Mouse (Mus musculus) CH12.LX (cell line): ENCODE results near the gene Lsm2. TPM values are rescaled to one million over a fixed set of nuclear protein-coding genes. Genes with fewer than 3 reads are reported as not detected.

ENCODE experiments used
- DNase-seq: peaks from one replicate; pipeline ENCODE4 v3.0.0-alpha.2; 2013; ENCODE audit errors: extremely low read depth
- H3K27ac ChIP-seq: 2 replicates; pipeline ENCODE4 v1.5.1; 2012; ENCODE audit warnings: low read depth, mild to moderate bottlenecking, control low read depth, moderate library complexity; ENCODE audit not compliant: insufficient read depth
- H3K27me3 ChIP-seq: replicated peaks from 2 replicates; pipeline ENCODE3; 2012; ENCODE audit warnings: inconsistent platforms
- H3K36me3 ChIP-seq, 2 experiments: replicated peaks in 1 of 2; 2 replicates each; pipeline versions ENCODE3 to v1.6.1; 2012; ENCODE audit warnings: inconsistent platforms in 1 of 2, low read length in 1 of 2, mild to moderate bottlenecking in 1 of 2, mixed read lengths in 1 of 2, moderate library complexity in 1 of 2; ENCODE audit not compliant: control insufficient read depth in 1 of 2, insufficient read depth in 1 of 2
- H3K4me1 ChIP-seq, 2 experiments: 2 replicates each; pipeline ENCODE4 v1.6.1; 2012; ENCODE audit warnings: inconsistent platforms in 1 of 2, moderate library complexity in 1 of 2; ENCODE audit not compliant: insufficient read depth in 2 of 2, control insufficient read depth in 1 of 2
- H3K4me2 ChIP-seq: 2 replicates; pipeline ENCODE4 v1.6.1; 2012; ENCODE audit warnings: low read depth, mild to moderate bottlenecking, control low read depth; ENCODE audit not compliant: poor library complexity, insufficient read depth, severe bottlenecking
- H3K4me3 ChIP-seq, 3 experiments: fragments of 150-350 bp in 1 of 3; sonication (generic) in 1 of 3; replicated peaks in 1 of 3; 2 replicates each; pipeline versions ENCODE3 to v1.5.1; 2011 to 2012; ENCODE audit warnings: low read depth in 2 of 3, low read length in 2 of 3, mild to moderate bottlenecking in 2 of 3, moderate library complexity in 2 of 3, control low read depth in 1 of 3, improper control_type of control experiment in 1 of 3, inconsistent platforms in 1 of 3, mixed read lengths in 1 of 3; ENCODE audit not compliant: poor library complexity in 1 of 3
- H3K79me2 ChIP-seq: replicated peaks from 2 replicates; pipeline ENCODE4 v1.6.1; 2012; ENCODE audit warnings: mild to moderate bottlenecking, moderate library complexity; ENCODE audit not compliant: control insufficient read depth, poor library complexity, insufficient read depth, severe bottlenecking; ENCODE audit errors: extremely low read depth
- H3K9ac ChIP-seq: 2 replicates; pipeline ENCODE4 v1.6.1; 2012; ENCODE audit warnings: low read depth, mild to moderate bottlenecking, control low read depth, moderate library complexity; ENCODE audit not compliant: insufficient read depth
- H3K9me3 ChIP-seq: replicated peaks from 2 replicates; pipeline ENCODE3; 2012; ENCODE audit warnings: low read length, inconsistent platforms, mixed read lengths
- BHLHE40 ChIP-seq: IDR thresholded peaks from 2 replicates; pipeline ENCODE4 v1.6.1; 2011; ENCODE audit warnings: mild to moderate bottlenecking, low read depth, low read length, improper control_type of control experiment
- CHD2 ChIP-seq: IDR thresholded peaks from 2 replicates; pipeline ENCODE4 v1.6.1; 2011; ENCODE audit warnings: low read length, improper control_type of control experiment
- E2F4 ChIP-seq: IDR thresholded peaks from 2 replicates; pipeline ENCODE4 v1.6.1; 2011; ENCODE audit warnings: low read depth, low read length, improper control_type of control experiment; ENCODE audit not compliant: insufficient replicate concordance
- ELF1 ChIP-seq: IDR thresholded peaks from 2 replicates; pipeline ENCODE4 v1.6.1; 2014; ENCODE audit warnings: low read depth, mild to moderate bottlenecking, inconsistent platforms, low read length, improper control_type of control experiment
- ETS1 ChIP-seq: conservative IDR thresholded peaks from 2 replicates; pipeline ENCODE4 v1.6.1; 2012; ENCODE audit warnings: low read depth, mild to moderate bottlenecking, inconsistent platforms, low read length, improper control_type of control experiment, moderate library complexity
- JUN ChIP-seq: IDR thresholded peaks from 2 replicates; pipeline ENCODE4 v1.6.1; 2011; ENCODE audit warnings: low read depth, mild to moderate bottlenecking, low read length, improper control_type of control experiment, moderate library complexity; ENCODE audit not compliant: insufficient read depth
- JUND ChIP-seq: conservative IDR thresholded peaks from 2 replicates; pipeline ENCODE4 v1.6.1; 2011; ENCODE audit warnings: low read depth, low read length, improper control_type of control experiment
- MAX ChIP-seq: IDR thresholded peaks from 2 replicates; pipeline ENCODE4 v1.6.1; 2011; ENCODE audit warnings: low read length, improper control_type of control experiment
- MEF2A ChIP-seq: IDR thresholded peaks from 2 replicates; pipeline ENCODE4 v1.6.1; 2014; ENCODE audit warnings: low read depth, mild to moderate bottlenecking, inconsistent platforms, low read length, improper control_type of control experiment, borderline replicate concordance
- MYC ChIP-seq: IDR thresholded peaks from 2 replicates; pipeline ENCODE4 v1.6.1; 2011; ENCODE audit warnings: low read depth, mild to moderate bottlenecking, improper control_type of control experiment, low read length
- NRF1 ChIP-seq: IDR thresholded peaks from 2 replicates; pipeline ENCODE4 v1.6.1; 2014; ENCODE audit warnings: low read depth, mild to moderate bottlenecking, inconsistent platforms, low read length, improper control_type of control experiment, moderate library complexity
- SIN3A ChIP-seq: IDR thresholded peaks from 2 replicates; pipeline ENCODE4 v1.6.1; 2012; ENCODE audit warnings: low read length, improper control_type of control experiment, inconsistent platforms
- TBP ChIP-seq: conservative IDR thresholded peaks from 2 replicates; pipeline ENCODE4 v1.6.1; 2011; ENCODE audit warnings: low read depth, low read length, improper control_type of control experiment
- TCF12 ChIP-seq: IDR thresholded peaks from 2 replicates; pipeline ENCODE4 v1.6.1; 2014; ENCODE audit warnings: low read depth, mild to moderate bottlenecking, inconsistent platforms, low read length, improper control_type of control experiment
- UBTF ChIP-seq: IDR thresholded peaks from 2 replicates; pipeline ENCODE4 v1.6.1; 2012; ENCODE audit warnings: low read depth, mild to moderate bottlenecking, inconsistent platforms, low read length, improper control_type of control experiment, moderate library complexity
- dilution Hi-C: fragments of 300-500 bp; cut with MboI; formaldehyde crosslinking; loops from 2 replicates; pipeline ENCODE4 v1.14.3; 2020; ENCODE audit warnings: low sequenced_read_pairs; ENCODE audit not compliant: extremely low pct_unique_long_range_greater_than_20kb, extremely low pct_ligation_motif_present
- in situ Hi-C: fragments of 300-500 bp; cut with MboI; formaldehyde crosslinking; loops from 3 replicates; pipeline ENCODE4 v1.14.3; 2019; ENCODE audit warnings: low sequenced_read_pairs, low pct_ligation_motif_present, low pct_unique_long_range_greater_than_20kb, mixed read lengths
- polyA plus RNA-seq: library from polyadenylated mRNA; unstranded; fragments of >175 nt; gene quantifications from 2 replicates; pipeline ENCODE4 v1.2.1, GENCODE M21; 2012; ENCODE audit warnings: low read depth; ENCODE audit not compliant: insufficient read length
- total RNA-seq, 2 experiments: library from RNA; depleted of rRNA; stranded (reverse); fragments of 300-350 nt in 1 of 2; fragments of >200 nt in 1 of 2; gene quantifications; 2 replicates each; pipeline ENCODE4 v1.2.3; 2012 to 2014

The Lsm2 gene
- total and polyA plus RNA-seq, 3 experiments = 104 to 345 (median 135) TPM

DNA sequence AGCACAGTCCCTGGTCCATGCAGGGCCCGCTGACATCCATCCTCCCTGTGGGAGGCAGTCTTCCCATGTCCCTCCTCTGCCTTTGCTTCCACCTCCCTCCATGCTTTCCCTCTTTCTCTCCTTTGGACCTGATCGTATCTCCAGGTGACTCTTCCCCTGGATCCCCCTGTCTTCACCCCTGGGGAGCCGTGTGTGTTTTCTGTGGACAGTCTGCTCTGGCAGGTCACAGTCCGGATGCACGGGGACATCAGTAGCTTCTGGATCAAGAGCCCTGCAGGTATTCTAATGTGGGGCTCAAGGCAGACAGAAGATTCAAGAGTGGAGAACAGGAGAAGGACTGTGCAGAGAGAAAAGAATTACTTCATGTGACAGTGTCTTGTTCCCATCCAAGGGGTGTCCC, 41.6 kb downstream of the Lsm2 start:
- Histone ChIP-seq H3K9me3 (no peaks in the 10 kb centered on the region), H3K9ac (no peak overlapping the region), H3K27me3 (no peaks in the 10 kb centered on the region), H3K4me3 (no peak overlapping the region), H3K4me1 (peaks cover 13 to 45% of the 10 kb centered on the region in 2 experiments), H3K79me2 (no peaks in the 10 kb centered on the region; the same call in none of the 2 replicates), H3K36me3 (peaks cover 4 to 52% of the 10 kb centered on the region in 2 experiments), H3K27ac (no peak overlapping the region), H3K4me2 (no peak overlapping the region)
- in situ Hi-C loops = loop anchor here (5.0 to 10.0 kb wide), 2 partner anchors 44 to 92 kb away; partner anchors contain the start of genes Ly6g5b, Ly6g6c and Mpig6b
- no peak for DNase-seq
- TF ChIP-seq TCF12 = no peak
- no peak for TF ChIP-seq JUND
- no peak for TF ChIP-seq ELF1
- no peak for TF ChIP-seq MAX
- no peak for TF ChIP-seq MYC
- no peak for TF ChIP-seq ETS1
- TF ChIP-seq JUN = no peak
- no peak for TF ChIP-seq CHD2
- no peak for TF ChIP-seq SIN3A
- dilution Hi-C loops = no loop called here

DNA sequence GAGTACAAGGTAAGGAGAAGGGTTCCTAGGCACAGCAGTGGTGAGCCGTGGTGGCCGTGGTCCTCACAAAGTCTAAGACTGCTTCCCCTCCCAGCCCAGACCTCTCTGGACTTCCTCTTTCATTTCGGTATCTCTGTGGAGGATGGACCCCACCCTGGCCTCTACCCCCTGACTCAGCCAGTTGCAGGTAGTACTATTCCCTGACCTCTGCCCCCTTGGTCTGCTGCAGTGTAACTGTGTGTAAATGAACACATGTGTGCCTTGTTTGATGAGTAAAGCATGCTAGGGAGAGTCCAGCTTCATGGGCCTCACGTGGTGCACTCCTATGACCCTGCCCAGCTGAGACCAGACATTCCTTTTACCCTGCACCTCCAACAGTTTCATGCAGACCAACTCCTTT, 42.1 kb downstream of the Lsm2 start:
- no peak for DNase-seq
- Histone ChIP-seq H3K4me3 (no peak overlapping the region), H3K9ac (no peak overlapping the region), H3K27ac (no peak overlapping the region), H3K36me3 (peaks cover 4 to 47% of the 10 kb centered on the region in 2 experiments), H3K4me2 (no peak overlapping the region; the same call in 1 of the 2 replicates), H3K9me3 (no peaks in the 10 kb centered on the region), H3K79me2 (no peaks in the 10 kb centered on the region; the same call in none of the 2 replicates), H3K27me3 (no peaks in the 10 kb centered on the region), H3K4me1 (peaks cover 14 to 50% of the 10 kb centered on the region in 2 experiments)
- in situ Hi-C loops (loop anchor here (5.0 to 10.0 kb wide), 2 partner anchors 44 to 91 kb away; partner anchors contain the start of genes Ly6g5b, Ly6g6c and Mpig6b), dilution Hi-C loops (no loop called here)
- TF ChIP-seq ELF1 (no peak), NRF1 (no peak), BHLHE40 (no peak), UBTF (no peak), E2F4 (no peak), TBP (no peak), MEF2A (no peak), JUND (no peak)
